Mouse (Mus musculus) limb, embryonic 15.5 days (tissue): ENCODE measurements around the gene Gsap. TPM values are rescaled to one million over a fixed set of nuclear protein-coding genes. Genes with fewer than 3 reads are reported as not detected.
"Not testable (repeated sequence)": the region's sequence is repeated elsewhere in the genome, so short reads cannot be mapped to it uniquely, and the experiment has no call there.

ENCODE experiments used
- ATAC-seq: fragments of 200-750 bp; cut with Nextera tagmentation; 2 replicates; pipeline ENCODE4 v1.8.0; 2017; ENCODE audit warnings: low read depth, moderate TSS enrichment; ENCODE audit not compliant: insufficient number of reproducible peaks, low FRiP score, low TSS enrichment
- H3K27ac ChIP-seq: fragments of 300-500 bp; sonication (generic); 2 replicates; pipeline ENCODE4 v1.5.1; 2015; ENCODE audit warnings: moderate library complexity, mild to moderate bottlenecking, inconsistent platforms
- H3K27me3 ChIP-seq: fragments of 300-500 bp; sonication (generic); 2 replicates; pipeline ENCODE4 v1.6.1; 2015; ENCODE audit warnings: inconsistent platforms
- H3K36me3 ChIP-seq: fragments of 300-500 bp; sonication (generic); 2 replicates; pipeline ENCODE4 v1.6.1; 2015; ENCODE audit warnings: inconsistent platforms
- H3K4me1 ChIP-seq: fragments of 300-500 bp; sonication (generic); 2 replicates; pipeline ENCODE4 v1.6.1; 2015; ENCODE audit warnings: inconsistent platforms
- H3K4me2 ChIP-seq: fragments of 300-500 bp; sonication (generic); 2 replicates; pipeline ENCODE4 v1.6.1; 2015; ENCODE audit warnings: mild to moderate bottlenecking, inconsistent platforms
- H3K4me3 ChIP-seq: fragments of 300-500 bp; sonication (generic); 2 replicates; pipeline ENCODE4 v1.5.1; 2015; ENCODE audit warnings: mild to moderate bottlenecking, inconsistent platforms
- H3K9ac ChIP-seq: fragments of 300-500 bp; sonication (generic); 2 replicates; pipeline ENCODE4 v1.6.1; 2015; ENCODE audit warnings: inconsistent platforms
- H3K9me3 ChIP-seq: fragments of 300-500 bp; sonication (generic); 2 replicates; pipeline ENCODE4 v1.6.1; 2016; ENCODE audit warnings: inconsistent platforms
- WGBS: fragments of 180-500 bp; shearing (Covaris S2); methylation state at CpG from one replicate; pipeline ENCODE4 v1.1.7; 2015; 5-methylcytosine and 5-hydroxymethylcytosine counted together
- polyA plus RNA-seq: library from polyadenylated mRNA; unstranded; fragments of >200 nt; fragmentation: Nextera tagmentation; extraction: Ambion mirVana; gene quantifications from 2 replicates; pipeline ENCODE4 v1.2.1, GENCODE M21; 2015

The Gsap gene
- polyA plus RNA-seq, 1 experiment from 2014 or later, result 2.8 TPM

DNA sequence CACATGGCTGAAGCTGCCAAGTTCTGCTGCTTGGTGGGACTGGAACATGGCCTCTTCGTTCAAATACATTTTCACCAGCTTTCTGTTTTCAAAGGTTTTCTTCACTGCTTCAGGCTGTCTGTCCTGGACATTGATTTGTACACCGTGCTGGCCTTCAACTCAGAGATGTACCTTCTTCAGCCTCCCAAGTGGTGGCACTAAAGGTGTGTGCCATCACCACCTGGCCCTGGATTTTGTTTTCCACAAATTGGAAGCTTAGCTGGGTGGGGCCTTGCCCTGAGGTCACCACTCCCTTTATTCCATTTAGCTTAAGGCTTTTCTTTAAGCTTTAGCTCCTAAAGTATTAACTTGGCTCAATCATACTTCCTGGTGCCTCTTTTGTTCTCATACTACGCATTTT is 22.6 kb upstream of the Gsap start:
- no peaks in the 10 kb centered on the region for H3K9me3 ChIP-seq
- H3K4me1 ChIP-seq, result 0 out of 2 replicates have a peak, but pooled peaks cover under 1% of the 10 kb centered on the region
- no peaks in the 10 kb centered on the region for H3K27me3 ChIP-seq
- no peak overlapping the region for H3K9ac ChIP-seq
- H3K36me3 ChIP-seq, result no peaks in the 10 kb centered on the region
- H3K27ac ChIP-seq, result no peak overlapping the region
- H3K4me3 ChIP-seq, result no peak overlapping the region
- no peak for ATAC-seq
- 84% methylated on average over 3 of the region's 3 CpGs for WGBS
- H3K4me2 ChIP-seq, result no peak overlapping the region

DNA sequence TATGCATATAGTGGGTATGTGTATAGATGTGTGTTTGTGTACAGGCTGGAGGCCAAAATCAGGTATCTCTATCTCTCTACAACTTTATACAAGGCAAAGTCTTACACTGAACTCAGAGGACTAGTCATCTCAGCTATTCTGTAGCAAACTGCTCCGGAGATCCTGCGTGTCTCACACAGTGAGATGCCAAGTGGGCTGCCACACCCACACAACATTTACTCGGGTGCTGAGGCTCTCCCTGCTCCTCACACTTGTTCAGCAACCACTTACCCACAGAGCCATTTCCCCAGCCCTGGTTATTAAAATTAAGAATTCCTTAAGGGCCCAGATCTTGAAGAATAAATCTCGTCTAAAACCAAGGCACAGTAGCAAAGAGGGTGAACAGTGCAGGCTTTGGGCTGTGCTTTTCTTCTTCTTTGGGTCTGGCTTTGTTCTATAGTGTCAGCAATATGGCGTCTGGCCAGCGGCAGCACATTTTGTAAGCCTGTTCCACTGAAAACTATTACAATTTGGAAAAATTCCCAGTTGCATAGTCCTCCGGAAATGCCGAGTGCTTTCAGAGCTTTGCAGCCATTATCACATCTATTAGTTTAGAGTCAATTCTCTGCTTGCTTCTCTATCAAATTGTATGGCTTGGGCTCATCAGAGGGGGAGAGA is 17.2 kb upstream of the Gsap start:
- Histone ChIP-seq H3K4me2 (no peak overlapping the region), H3K9ac (no peak overlapping the region), H3K4me1 (peaks cover 22% of the 10 kb centered on the region), H3K4me3 (no peak overlapping the region), H3K27ac (peak overlapping the region; percentile 17; the same call in 1 of the 2 replicates), H3K36me3 (no peaks in the 10 kb centered on the region), H3K27me3 (no peaks in the 10 kb centered on the region), H3K9me3 (no peaks in the 10 kb centered on the region)
- ATAC-seq, result no peak
- WGBS, result 48% methylated on average over 8 of the region's 8 CpGs

DNA sequence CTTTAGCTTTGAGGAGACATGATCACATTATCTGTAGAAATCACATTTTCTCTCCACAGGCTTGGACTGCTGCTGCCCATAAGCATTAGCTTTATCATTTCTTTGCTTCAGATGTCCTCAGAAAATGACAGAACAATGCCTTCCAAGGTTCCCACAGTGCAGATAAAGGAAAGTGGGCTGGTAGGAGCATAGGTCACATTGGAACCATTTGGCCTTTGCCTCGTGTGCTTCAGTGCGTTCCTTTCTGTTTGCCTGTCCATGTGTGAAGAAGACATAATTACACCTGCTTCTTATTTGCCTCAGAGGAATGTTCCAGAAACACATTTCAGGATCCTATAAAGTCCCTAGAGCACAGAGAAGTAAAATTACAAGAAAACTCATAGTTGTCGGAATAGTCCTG is 16.7 kb upstream of the Gsap start:
- Histone ChIP-seq H3K9ac (no peak overlapping the region), H3K4me1 (peaks cover 22% of the 10 kb centered on the region), H3K4me3 (no peak overlapping the region), H3K9me3 (no peaks in the 10 kb centered on the region), H3K4me2 (no peak overlapping the region), H3K36me3 (no peaks in the 10 kb centered on the region), H3K27ac (peak overlapping the region; percentile 17; the same call in 1 of the 2 replicates), H3K27me3 (no peaks in the 10 kb centered on the region)
- WGBS, result 65% methylated on average over 3 of the region's 3 CpGs
- ATAC-seq, result no peak

DNA sequence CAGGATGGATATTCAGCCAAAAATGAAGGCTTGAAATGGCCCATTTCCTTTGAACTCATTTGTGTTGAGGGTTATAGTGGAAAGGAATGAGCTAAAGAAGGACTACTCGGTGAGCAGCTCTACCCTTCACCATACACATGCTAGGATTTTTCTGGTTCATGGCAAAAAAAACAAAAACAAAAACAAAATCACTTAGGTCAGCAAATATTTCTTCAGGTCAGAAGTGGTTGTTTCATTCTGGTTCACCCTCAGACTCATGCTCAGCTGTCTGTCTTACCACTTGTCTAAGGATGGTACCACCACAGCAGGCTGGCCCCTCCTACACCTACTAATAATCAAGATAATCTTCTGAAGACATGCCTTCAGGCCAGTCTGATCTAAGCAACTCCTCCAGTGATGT is 16.2 kb upstream of the Gsap start:
- 82% methylated on average over 1 of the region's 1 CpGs for WGBS
- H3K36me3 ChIP-seq, result no peaks in the 10 kb centered on the region

DNA sequence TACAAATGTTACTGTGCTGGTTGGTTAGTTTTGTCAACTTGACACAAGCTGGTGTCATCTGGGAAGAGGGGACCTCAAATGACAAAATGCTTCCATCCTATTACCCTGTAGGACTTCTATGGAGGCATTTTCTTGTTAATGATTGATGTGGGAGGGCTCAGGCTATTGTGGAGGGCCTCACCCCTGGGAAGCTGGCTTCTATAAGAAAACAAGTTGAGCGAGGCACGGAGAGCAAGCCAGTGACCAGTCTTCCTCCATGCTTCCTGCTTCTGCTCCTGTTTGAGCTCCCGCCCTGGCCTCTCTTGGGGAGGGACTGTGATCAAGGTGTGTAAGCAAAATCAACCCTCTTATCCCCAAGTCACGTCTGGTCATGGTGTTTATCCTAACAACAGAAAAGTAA is 15.6 kb upstream of the Gsap start:
- no peaks in the 10 kb centered on the region for H3K27me3 ChIP-seq
- peaks cover 25% of the 10 kb centered on the region for H3K4me1 ChIP-seq
- no peak overlapping the region for H3K9ac ChIP-seq
- no peaks in the 10 kb centered on the region for H3K36me3 ChIP-seq
- H3K27ac ChIP-seq, result no peak overlapping the region
- 55% methylated on average over 4 of the region's 4 CpGs for WGBS
- no peak overlapping the region for H3K4me2 ChIP-seq
- H3K4me3 ChIP-seq, result no peak overlapping the region
- no peaks in the 10 kb centered on the region for H3K9me3 ChIP-seq
- no peak for ATAC-seq

More for the DNA sequence above, 16.2 kb upstream of the Gsap start:
- Histone ChIP-seq H3K4me3 (no peak overlapping the region), H3K4me1 (peaks cover 22% of the 10 kb centered on the region), H3K9ac (no peak overlapping the region), H3K27ac (no peak overlapping the region), H3K27me3 (no peaks in the 10 kb centered on the region), H3K4me2 (no peak overlapping the region), H3K9me3 (no peaks in the 10 kb centered on the region)
- ATAC-seq, result no peak

DNA sequence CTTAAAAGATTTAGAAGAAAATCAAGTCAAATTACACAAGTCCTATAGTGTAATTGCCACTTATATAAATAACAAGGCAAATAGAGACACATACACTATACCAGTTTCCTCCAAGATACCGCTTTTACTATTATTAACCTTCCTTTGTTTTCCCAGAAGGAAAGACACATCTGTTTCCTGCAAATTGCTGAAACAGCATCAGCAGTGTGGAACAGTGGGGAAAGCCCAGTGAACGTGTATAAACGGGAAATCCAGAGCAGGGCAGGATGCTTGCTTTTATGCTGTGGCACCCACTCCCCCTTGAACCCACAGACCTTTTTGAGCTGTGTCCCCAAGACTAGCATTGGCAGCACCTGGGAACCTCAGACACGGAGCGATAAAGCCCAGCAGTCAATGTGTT is 15.2 kb upstream of the Gsap start:
- Histone ChIP-seq H3K27me3 (no peaks in the 10 kb centered on the region), H3K4me3 (no peak overlapping the region), H3K4me2 (no peak overlapping the region), H3K9ac (no peak overlapping the region), H3K4me1 (peaks cover 30% of the 10 kb centered on the region), H3K9me3 (no peaks in the 10 kb centered on the region), H3K36me3 (no peaks in the 10 kb centered on the region), H3K27ac (peak overlapping the region; percentile 47)
- WGBS, result 41% methylated on average over 5 of the region's 5 CpGs
- no peak for ATAC-seq

DNA sequence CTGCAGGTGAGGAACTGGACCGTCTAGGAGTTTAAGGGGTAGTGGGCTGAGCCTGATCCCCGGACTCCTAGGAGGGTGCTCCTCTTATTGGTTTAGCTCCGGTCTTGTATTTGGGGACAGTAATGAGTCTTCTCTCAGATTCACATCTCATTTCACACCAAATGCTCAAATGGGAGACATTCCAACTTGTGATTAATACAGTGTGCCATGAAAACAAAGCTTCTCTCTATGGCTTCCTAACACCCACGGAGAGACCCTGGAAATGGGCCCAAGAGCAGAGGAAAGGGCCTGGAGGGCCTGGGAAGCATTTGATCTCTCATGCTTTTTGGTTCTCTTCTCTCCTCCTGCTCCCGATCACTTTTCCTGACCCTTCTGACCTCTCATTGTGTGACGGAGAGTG is 14.7 kb upstream of the Gsap start:
- Histone ChIP-seq H3K36me3 (no peaks in the 10 kb centered on the region), H3K9me3 (no peaks in the 10 kb centered on the region), H3K4me3 (no peak overlapping the region), H3K4me2 (no peak overlapping the region), H3K4me1 (peaks cover 30% of the 10 kb centered on the region), H3K27me3 (no peaks in the 10 kb centered on the region), H3K27ac (peak overlapping the region; percentile 47), H3K9ac (no peak overlapping the region)
- no peak for ATAC-seq
- 47% methylated on average over 6 of the region's 6 CpGs for WGBS

DNA sequence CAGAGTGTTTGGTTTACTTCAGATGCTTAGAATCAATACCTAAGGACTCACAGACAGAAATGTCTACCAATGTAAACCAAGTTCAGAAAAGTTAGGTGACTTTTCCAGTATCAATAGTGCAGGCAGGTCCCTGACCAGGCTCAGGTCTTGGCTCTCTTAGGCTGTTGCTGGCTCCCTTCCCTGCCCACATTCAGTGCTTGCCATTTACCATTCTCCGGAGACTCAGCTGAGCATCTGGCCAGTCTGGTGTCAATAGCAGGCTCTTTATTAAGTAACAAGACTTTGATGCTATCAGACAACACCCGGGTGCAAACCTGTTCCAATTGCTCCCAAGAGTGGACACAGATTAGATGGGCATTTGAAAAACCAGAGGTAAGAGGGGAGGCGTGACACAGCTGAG is 13.7 kb upstream of the Gsap start:
- Histone ChIP-seq H3K9ac (no peak overlapping the region), H3K36me3 (no peaks in the 10 kb centered on the region), H3K27me3 (no peaks in the 10 kb centered on the region), H3K4me1 (peaks cover 30% of the 10 kb centered on the region), H3K4me3 (no peak overlapping the region), H3K27ac (no peak overlapping the region), H3K4me2 (no peak overlapping the region), H3K9me3 (no peaks in the 10 kb centered on the region)
- no peak for ATAC-seq
- 56% methylated on average over 3 of the region's 3 CpGs for WGBS

DNA sequence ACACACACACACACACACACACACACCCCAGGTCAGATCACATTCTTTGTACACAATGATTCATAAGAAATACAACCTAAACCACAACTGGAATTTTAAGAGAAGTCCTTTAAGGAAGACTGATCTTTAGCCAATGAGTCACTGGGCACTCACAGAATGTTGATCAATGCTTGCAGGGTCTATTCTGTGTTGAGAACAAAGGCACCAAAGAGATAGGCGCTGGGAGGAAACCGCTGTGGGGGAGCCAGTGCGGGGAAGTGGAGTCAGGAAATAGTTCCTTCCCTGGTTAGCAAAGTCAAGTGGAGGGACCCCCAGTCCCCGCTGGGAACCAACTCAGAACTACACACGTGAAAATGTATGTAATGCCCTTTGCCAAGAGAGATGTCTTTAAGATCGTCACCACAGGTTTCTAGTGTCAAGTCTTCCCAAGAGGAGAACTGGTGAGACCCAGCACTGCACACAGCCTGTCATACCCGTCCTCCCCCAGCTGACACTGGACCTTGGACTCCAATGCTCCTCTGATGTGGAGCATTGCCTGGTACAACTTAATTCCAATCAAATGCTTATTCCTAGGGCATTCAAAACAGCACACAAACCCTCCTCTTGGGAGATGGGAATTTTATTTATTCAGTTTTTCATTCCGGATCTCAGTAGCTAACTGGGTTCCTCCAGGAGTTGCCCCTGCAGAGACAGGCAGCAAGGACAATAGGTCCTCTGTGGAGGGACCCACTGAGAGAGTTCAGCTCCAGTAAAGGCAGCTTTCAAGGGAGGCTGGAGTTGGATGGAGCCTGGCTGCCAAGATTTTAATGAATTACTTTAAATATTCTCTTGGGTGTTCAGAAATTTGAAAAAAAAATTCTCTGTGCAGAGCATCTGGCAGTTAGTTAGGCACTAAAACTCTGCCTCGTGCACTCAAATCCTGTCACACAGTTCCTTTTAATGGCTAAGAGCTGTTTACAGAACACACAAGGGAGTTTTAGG is 10.6 kb upstream of the Gsap start:
- Histone ChIP-seq H3K4me3 (no peak overlapping the region), H3K27ac (peak overlapping the region; percentile 63), H3K4me2 (0 out of 2 replicates have a peak overlapping the region, but pooled peaks have one; percentile 3), H3K9ac (no peak overlapping the region), H3K36me3 (no peaks in the 10 kb centered on the region), H3K9me3 (no peaks in the 10 kb centered on the region), H3K4me1 (peaks cover 19% of the 10 kb centered on the region), H3K27me3 (no peaks in the 10 kb centered on the region)
- WGBS, result 40% methylated on average over 9 of the region's 9 CpGs
- ATAC-seq, result peak; percentile 56; the same call in 1 of the 2 replicates

DNA sequence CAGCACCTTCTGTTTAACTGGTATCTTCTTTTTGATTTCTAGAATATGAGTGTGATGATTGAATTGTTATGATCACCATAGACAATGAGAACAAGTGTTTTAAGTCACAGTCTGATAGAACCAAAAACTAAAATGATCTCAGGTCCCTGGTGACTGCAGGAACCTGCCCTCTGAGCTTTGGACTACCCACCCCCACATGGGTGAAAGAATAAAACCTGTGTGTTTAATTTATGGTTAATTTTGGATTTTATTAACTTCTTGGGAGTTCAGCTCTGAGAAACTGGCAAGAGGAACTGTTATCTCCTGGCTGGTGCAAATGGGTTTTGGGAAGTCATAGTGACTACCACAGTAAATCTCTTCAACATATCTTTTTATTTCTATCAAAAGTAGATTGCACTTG is 6.6 kb upstream of the Gsap start:
- Histone ChIP-seq H3K4me1 (peaks cover 8% of the 10 kb centered on the region), H3K4me3 (no peak overlapping the region), H3K27ac (no peak overlapping the region)

DNA sequence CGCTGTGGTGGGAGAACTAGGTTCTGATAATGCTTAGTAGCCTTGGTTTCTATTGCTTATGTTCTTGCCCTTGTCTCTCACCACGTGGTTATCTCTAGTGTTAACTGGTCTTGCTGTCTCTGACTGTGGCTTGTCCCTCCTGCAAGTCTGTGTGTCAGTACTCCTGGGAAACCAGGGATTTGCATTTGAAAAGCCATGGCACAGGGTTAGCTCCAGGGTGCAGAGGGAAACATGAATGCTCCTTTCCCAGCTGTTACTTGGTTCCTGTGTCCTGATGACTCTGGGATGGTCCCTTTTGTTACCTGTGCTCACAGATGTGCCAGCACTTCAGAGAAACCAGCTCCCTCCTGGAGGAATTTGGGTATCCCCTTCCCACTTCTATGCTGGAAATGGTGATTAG is 3.0 kb upstream of the Gsap start:
- not testable (repeated sequence) for ATAC-seq, H3K4me2 ChIP-seq, H3K4me3 ChIP-seq, H3K27ac ChIP-seq, H3K9ac ChIP-seq, H3K36me3 ChIP-seq, H3K9me3 ChIP-seq, H3K27me3 ChIP-seq
- H3K4me1 ChIP-seq, result peaks cover 12% of the 10 kb centered on the region; the same call in 1 of the 2 replicates
- WGBS, result 59% methylated on average over 2 of the region's 2 CpGs

More for the DNA sequence above, 6.6 kb upstream of the Gsap start:
- Histone ChIP-seq H3K9ac (no peak overlapping the region), H3K4me2 (no peak overlapping the region), H3K9me3 (no peaks in the 10 kb centered on the region), H3K36me3 (no peaks in the 10 kb centered on the region), H3K27me3 (no peaks in the 10 kb centered on the region)
- ATAC-seq, result no peak

DNA sequence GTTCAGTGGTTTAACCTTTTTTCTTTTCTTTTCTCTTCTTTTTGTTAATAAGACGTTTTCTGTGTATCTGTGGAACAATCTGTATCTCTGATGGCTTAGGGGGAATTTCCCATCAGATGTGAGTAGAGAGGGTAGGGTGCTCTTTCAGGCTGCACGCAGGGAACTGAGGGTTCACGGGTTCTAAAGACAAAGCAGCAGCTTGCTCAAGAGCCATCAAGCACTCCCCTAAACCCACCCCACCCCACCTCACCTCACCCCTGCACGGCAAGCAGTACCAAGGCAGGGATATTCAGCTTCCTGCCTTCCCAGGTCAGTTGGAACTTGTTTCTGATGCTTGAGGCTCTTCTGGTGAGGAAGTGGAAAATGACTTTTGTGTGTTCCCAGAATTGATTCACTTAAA is 766 bp downstream of the Gsap start:
- WGBS, result 13% methylated on average over 4 of the region's 4 CpGs

More for the DNA sequence above, 766 bp downstream of the Gsap start:
- H3K36me3 ChIP-seq, result no peaks in the 10 kb centered on the region
- 0 out of 2 replicates have a peak, but pooled peaks cover 3% of the 10 kb centered on the region for H3K27me3 ChIP-seq
- no peak for ATAC-seq
- H3K27ac ChIP-seq, result no peak overlapping the region
- H3K9me3 ChIP-seq, result no peaks in the 10 kb centered on the region
- H3K4me3 ChIP-seq, result peak overlapping the region; percentile 58
- peaks cover 12% of the 10 kb centered on the region; the same call in 1 of the 2 replicates for H3K4me1 ChIP-seq
- peak overlapping the region; percentile 42; the same call in 1 of the 2 replicates for H3K9ac ChIP-seq
- H3K4me2 ChIP-seq, result peak overlapping the region; percentile 90
